Mouse (Mus musculus) lung, adult 2 months (tissue): ENCODE results near the gene Pde4dip.

ENCODE experiments used
- CTCF ChIP-seq: fragments of 200-500 bp; IDR thresholded peaks from 2 replicates; pipeline ENCODE4 v1.5.1; 2011; ENCODE audit warnings: mild to moderate bottlenecking, low read length, control low read depth; ENCODE audit not compliant: insufficient read depth
- POLR2A ChIP-seq: fragments of 200-500 bp; IDR thresholded peaks from 2 replicates; pipeline ENCODE4 v1.6.1; 2011; ENCODE audit warnings: low read depth, mild to moderate bottlenecking, control low read depth, low read length, borderline replicate concordance; ENCODE audit errors: extremely low read depth

GRCm38 (mm10) chr3:97699061-97699460, 189.4 kb downstream of the Pde4dip start:
- no peak for TF ChIP-seq POLR2A
- TF ChIP-seq CTCF: no peak
